Mouse (Mus musculus) T-helper 17 cell (primary cell): ENCODE data around the gene Aff4.

Source experiments
- in situ Hi-C, 2 experiments: fragments of 300-600 bp; cut with MboI, MseI; formaldehyde crosslinking; loops; 1 replicate in 1 of 2; 2 replicates in 1 of 2; pipeline ENCODE4 v1.15.1; 2025; ENCODE audit warnings: high pct_unique_total_duplicates in 2 of 2

Aff4 gene

DNA sequence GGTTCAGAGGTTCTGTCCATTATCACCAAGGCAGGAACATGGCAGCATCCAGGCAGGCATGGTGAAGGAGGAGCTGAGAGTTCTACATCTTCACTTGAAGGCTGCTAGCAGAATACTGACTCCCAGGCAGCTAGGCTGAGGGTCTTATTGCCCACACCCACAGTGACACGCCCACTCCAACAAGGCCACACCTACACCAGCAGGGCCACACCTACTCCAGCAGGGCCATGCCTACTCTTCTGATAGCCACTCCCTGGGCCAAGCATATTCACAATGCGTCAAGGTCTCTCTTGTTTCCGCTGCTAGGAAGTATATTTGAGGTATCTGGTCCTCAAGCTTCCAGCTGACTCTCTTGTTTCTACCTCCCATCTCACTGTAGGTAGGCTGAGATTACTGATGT, 108.4 kb downstream of the Aff4 start:
- in situ Hi-C loops = no loop called here

DNA sequence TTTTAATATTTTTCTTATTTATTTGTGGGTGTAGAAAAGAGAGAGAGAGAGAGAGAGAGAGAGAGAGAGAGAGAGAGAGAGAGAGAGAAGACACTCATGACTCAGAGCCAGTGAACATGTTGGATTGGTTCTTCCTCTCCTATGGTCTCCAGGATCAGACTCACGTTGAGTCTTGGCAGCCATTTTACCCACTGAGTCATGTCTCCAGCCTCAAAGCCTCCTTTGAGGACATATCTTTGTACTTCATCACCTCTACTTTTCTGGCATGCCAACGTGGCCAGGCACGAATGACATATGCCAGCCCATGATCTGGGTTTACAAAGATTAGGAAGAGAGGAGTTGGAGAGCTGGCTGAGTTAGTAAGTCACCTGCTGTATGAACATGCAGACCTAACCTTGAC, 109.6 kb downstream of the Aff4 start:
- in situ Hi-C loops = no loop called here

DNA sequence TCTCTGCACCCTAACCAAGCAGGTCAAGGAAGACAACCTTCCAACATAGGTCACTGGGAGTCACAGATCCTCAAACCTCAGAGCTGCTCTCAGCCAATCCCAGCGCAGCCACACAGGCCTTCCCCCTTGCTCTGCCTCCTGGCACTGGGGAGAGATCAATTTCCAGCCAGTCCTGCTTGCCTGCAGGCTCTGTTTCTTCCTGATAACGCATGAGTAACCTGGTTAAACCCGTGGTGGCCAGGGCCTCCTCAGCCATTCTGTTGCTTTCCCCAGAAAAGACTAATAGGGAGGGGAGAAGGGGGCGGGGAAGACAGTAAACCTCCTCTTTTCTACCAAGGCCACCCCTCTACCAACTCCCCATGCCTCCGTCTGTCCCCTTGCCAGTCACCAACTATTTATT, 111.1 kb downstream of the Aff4 start:
- in situ Hi-C loops = no loop called here

DNA sequence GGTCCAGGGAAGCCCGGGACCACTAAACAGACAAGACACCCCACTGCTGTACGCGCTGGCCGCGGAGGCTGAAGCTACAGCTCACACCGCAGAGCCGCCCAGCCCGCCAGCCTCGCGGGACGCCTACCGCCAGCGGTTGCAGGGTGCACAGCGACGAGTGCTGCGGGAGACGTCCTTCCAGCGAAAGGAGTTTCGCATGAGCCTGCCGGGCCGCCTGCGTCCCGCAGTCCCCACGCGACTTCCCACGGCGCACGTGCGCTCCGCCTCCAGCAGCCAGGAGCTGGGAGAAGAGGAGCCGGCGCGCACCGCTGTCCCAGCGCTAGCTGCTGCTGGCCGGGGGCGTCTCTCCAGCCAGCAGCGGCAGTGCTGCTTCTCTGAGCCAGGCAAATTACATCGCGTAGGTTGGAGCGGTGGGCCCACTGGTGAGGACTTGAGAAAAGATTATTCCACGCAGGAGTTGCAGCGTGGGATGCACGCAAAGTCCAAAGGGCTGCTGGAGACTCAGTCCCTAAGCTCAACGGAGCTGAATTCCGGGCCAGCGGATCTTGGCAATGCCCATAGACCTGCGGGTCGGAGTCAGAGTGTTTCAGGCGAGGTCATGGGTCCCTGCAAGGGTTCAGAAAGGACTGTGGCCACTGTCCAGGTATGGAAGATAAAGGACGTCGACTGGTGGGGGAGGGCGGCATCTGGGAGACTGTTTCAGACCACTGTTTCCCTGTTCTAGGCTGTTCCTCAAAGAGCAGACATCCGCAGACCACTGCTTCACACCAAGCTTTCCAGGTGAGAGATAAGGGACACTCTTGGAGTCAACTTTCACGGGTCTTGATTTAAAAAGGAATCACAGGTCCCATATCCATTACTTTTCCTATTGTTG, 113.2 kb downstream of the Aff4 start:
- in situ Hi-C loops = no loop called here

DNA sequence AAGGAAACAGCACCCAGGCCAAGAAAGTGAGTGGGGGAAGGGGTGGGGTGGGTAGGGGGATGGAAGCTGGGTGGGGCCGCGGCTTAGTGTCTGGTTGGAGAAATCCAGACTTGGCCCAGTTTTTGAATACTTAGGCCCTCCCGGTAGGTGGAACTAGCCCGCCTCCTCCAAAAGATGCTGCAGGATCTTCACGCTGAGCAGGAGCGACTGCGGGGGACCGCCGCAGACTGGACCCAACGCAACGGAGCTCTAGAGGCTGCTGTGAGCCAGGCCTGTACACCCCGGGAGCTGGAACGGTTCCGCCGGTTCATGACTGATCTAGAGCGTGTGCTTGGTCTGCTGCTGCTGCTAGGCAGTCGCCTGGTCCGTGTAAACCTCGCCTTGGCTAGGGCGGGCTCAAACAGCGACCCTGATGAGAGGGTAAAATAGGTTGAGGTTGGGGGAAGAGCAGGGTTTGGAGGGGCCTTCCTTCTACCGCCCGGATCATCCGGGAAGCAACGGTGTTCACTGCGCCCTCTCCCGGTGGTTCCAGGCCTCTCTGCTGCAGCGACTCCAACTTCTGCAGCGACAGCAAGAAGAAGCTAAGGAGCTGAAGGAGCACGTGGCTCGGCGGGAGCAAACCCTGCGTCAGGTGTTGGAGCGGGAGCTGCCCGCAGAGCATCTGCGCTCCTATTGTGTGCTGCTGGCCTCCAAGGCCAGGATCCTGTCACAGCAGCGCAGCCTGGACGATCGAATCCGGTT, 115.8 kb downstream of the Aff4 start:
- in situ Hi-C loops = loop anchor here in 1 of 2 experiments (5.0 kb wide), 1 partner anchor 271 kb away; no protein-coding TSS in a partner anchor

DNA sequence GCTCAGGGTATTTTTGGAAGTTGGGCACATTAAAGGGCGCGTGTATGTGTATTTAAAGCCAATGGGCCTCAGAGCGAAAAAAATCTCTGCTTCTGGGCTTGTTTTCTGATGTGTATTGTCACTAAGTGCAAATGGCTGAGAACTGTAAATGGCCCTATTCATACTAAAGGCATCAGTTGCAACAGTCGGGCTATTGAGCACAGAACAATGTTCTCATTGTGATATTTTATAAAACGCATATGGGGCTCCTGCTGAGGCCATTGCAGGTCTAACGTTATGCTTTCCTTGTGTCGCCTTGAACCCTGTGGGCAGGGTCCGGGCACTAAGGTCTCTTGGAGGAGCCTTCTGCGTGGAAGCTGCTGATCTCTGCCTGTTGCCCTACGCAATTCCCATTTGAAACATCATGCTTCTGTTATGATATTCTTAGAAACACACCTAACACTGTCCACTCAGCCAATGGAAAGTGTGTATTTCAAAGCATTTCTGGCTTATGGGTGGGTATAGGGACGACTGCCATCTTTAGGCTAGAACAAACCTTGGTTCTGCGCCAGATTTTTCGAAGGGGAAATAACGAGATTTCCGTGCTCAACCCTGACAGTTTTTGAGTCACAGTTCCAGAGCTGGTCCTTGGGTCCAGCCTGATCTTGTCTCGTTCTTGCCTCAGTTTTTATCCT, 118.8 kb downstream of the Aff4 start:
- in situ Hi-C loops = loop anchor here in 1 of 2 experiments (5.0 kb wide), 1 partner anchor 268 kb away; no protein-coding TSS in a partner anchor

DNA sequence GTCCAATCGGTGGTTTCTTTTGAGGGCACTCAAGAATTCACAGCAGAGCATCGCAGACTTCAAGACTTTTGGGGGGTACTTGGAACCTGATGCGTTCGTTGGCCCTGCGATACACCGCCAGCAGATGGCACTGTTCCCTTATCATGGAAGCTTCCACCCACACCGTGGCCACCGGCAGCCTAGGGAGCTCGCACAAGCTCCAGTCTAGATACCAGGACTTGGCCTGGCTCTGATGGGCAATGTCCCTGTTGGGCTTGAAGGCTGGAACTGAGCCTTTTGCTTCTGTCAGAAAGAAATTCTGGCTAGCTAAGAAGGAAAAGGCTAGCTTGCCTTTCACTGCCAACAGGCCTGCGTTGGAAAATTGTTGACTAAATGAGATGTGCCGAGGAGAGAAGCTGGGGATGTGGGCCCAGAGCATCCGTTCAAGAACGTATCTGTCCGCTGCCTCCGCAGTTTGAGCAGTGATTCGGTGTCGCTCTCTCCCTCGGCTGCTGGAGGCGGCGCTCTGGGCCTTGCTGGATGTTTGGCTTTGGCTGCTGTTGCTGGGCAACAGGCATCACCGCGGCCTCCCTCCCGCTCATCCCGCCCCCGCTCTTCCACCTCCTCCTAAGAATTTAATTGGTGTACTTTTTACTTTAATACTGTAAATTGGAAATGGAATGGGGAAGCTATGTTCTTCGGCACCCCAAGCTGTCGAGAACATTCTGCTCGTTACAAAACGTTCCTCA, 119.5 kb downstream of the Aff4 start, which contains the start of gene Gm9837:
TSS of gene Gm9837 (minus strand) at position 512 of the 728 bp plus-strand sequence.
- in situ Hi-C loops = loop anchor here in 1 of 2 experiments (5.0 kb wide), 1 partner anchor 267 kb away; no protein-coding TSS in a partner anchor
